Mouse (Mus musculus) adrenal gland, postnatal 14 days (tissue): ENCODE measurements around the gene Olfr419. TPM values are rescaled to one million over a fixed set of nuclear protein-coding genes. Genes with fewer than 3 reads are reported as not detected.

Experiments
- DNase-seq: peaks from one replicate; pipeline ENCODE4 v3.0.0; 2021; ENCODE audit warnings: mixed read lengths
- long read RNA-seq, 2 experiments: library from polyadenylated mRNA; stranded (forward); transcript quantifications; one replicate each; pipeline ENCODE4 v2.0.0; 2021
- total RNA-seq: library from RNA; stranded (reverse); gene quantifications from 2 replicates; pipeline ENCODE4 v1.2.3, GENCODE M21; 2021

The Olfr419 gene
- not detected in 2 replicates for total RNA-seq
- long read RNA-seq, experiment 1: 0 reads
- long read RNA-seq, experiment 2: 0 reads

DNA sequence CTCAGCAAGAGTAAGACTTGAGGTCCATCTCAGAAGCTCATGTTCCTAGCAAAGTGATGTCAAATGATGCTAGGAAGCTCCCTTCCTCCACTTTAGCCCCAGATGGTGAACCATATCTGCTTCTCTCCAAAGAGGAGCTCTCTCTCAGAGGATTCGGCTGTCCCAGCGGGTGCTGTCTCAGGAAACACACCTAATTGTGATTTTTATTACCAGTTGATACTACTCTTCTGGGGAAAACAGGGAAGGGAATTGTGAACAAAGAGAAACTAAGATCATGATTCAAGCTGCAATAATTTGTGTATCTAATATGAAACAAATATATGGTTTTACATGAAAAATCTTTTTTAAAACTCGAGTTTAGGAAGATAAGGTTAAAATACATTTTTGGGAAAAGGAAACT lies at the start of gene Olfr419:
TSS of gene Olfr419 (minus strand) at position 101 of the 400 bp plus-strand sequence.
- DNase-seq: no peak

DNA sequence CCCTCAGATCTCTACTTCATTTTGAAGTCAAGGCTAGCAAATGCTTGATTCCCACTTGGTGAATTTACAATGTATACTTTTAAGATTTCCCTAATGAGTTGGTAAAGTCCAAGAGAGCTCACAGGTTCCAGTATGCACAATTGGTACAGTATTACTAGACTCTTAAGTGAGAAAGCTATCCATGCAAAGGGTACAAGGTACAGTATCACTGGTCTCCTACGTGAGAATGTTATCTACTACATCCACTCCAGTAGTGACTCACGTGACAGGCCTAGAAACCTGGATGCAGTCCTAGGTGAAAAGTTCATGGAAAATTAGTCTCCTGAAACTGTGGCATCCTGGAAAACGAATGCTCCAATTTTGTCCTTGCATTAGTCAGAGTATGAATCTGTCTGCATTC lies 18.8 kb upstream of the Olfr419 start:
- DNase-seq: no peak

DNA sequence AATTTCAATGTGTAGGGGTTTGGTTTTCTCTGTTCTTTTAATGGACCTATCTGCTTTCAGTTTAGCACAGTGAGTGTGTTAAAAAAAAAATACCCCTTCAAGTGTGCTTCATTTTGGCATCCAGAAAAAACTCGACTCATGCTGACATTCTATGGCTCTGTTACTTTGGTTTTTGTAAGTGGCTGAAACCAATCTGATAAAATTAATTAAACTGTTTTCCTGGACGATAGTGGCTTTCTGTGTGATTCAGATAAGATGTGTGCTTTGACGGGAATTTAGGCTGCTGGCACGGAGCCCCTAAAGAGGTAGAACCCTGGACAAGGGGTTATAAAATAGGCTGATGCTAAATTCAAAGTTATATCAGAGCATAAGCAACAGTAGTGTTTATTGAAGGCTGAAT lies 17.3 kb upstream of the Olfr419 start:
- DNase-seq: no peak

DNA sequence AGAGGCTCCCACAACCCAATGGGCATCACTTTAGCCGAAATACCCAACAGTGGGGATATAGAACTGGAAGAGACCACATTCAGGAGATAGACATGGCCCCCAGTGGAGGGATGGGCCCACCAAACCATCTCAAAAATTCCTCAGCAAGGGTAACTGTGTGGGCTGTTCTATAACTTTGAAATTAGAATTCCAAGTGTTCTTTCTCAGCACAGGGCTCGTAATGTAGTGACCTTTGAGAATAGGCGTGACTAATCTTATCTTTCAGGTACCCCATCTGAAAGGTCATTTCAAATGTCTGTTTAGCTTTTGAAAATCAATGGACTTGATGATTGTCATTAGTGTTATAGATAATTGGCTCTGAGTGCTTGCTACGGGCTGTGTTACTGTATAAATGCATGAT lies 16.0 kb upstream of the Olfr419 start:
- no peak for DNase-seq

DNA sequence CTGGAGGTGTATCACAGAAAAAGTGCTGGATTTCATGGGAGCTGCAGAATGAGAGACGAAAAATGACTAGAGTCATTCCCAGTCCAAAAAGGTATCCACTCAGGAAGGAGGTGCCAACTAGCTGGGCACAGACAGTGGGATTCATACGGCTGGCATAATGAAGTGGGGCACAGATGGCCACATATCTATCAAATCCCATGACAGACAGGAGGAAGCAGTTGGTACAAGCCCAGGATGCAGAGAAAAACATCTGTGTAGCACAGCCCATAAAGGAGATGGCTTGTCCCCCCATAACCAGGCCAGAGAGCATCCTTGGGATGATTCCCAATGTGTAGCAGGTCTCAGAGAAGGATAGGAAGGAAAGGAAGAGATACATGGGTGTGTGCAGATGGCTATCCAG lies 1.5 kb downstream of the Olfr419 start:
- DNase-seq: no peak

DNA sequence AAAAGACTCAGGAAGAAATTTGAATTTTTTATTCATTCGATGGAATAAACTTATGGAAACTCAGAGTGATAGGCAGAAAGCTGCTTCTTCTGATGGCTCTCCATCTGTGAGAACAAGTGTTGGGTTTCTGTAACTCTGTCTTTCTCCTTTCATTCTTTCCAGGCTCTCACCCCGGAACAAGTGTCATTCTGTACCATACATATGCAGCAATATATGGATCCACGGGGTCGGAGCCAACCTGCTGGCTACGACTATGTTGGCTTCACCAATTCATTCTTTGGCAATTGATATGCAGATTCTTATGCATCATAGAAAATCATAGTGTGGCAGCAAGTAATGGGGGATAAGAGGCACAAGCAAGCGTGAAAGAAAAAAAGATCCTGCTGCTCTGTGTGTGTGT lies 4.7 kb downstream of the Olfr419 start:
- no peak for DNase-seq

DNA sequence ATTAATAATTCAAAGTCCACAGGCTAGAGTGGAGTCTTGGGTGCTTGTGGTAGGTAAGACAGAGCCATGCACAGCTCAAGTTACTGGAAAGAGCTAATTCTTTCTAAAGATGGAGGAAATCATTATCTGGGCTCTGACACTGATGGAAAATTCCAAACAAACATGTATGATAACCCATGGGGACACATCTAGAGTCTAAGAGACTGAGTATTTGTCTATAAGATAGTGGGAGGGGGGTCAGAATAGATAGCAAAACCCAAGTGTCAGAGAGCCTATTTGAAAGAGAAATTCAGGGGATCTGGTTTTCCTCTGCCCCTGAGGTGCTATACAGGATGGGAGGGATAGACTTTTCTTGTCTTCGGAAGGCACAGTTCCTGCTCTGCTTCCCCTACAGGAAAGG lies 5.8 kb downstream of the Olfr419 start:
- DNase-seq: no peak

DNA sequence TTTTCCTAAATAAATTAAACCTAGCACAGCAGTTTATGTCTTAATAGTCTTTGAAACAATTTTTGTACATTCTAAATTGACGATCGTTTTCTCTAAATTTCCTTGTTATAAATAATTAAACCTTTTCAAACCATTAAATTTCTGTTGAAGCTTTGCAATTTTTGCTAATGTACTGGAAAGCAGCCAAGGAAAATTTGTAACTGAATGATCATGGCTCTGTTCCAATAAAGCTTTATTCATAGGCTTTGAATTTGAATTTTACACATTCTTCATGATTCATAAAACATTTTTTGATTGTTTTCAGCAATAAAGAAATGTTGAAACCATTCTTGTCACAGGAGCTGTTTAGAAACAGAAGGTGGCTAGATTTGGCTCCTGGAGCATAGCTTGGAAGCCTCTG lies 7.2 kb downstream of the Olfr419 start:
- DNase-seq: no peak

DNA sequence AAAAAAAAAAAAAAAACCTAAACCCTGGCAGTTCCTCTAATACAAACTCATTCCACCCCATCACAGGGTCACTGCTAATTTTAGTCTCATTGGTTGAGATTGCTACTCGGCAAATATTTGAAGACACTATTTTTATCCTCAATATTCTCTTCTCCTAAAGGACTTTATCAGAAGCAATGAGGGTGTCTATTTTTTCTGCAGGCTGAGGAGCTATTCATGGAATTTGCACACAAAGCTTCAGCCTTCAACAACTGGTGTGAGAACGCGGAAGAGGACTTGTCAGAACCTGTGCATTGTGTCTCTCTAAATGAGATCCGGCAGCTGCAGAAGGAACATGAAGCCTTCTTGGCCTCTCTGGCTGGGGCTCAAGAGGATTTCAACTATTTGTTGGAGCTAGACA lies 11.9 kb downstream of the Olfr419 start:
- DNase-seq: no peak

DNA sequence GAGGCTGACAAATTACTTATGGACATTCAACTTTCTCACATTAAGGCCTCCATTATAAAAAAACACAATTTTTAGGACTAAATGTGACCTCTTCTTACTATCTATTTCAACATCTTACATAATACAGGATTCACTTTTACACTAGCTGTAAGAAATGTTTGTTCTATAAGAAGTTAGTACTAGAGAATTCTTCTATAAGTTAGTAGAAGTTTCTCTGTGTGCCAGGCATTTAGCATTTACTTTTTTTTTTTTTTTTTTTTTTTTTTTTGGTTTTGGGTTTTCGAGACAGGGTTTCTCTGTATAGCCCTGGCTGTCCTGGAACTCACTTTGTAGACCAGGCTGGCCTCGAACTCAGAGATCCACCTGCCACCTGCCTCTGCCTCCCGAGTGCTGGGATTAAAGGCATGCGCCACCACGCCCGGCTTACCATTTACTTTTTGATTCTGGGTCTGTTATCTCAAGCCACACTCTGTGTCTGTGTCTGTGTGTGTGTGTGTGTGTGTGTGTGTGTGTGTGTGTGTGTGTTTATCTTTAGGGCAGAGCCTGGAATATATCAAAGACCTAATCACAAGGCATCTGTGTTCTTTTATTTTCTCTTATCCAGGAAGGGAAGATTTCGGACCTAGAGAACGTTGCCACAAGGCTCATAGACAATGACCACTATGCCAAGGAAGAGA lies 35.2 kb downstream of the Olfr419 start:
- no peak for DNase-seq

DNA sequence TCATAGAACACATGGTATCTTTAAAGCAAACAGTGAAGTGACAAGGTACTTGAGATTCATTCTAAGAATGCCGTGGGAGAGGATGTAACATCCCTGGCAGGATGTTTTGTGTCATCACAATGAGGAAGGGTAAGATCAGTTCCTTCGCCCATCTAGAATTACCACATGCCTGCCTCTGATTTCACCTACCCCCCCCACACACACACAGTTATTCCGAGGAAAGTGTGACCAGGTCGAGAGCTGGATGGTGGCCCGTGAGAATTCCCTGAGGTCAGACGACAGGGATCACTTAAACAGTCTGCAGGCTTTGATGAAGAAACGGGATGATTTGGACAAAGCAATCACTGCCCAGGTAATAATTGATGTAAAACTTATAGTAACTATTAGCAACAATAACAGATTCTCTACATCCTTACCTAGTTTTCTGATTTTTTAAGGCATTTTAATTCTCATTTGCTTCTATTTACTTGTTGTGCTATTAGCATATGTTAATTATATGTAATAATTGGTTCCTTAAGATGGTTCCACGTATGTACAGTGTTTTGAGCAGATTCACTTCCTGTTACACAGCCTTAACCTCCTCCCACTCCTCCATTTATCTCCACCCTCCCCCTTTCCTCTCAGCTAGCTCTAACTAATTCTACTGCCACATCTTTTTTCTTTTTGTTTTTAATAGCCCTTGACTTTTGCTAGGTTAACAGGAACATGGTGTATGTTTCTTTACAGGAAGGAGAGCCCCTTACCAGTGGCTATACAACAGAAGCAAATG lies 36.4 kb downstream of the Olfr419 start:
- no peak for DNase-seq

DNA sequence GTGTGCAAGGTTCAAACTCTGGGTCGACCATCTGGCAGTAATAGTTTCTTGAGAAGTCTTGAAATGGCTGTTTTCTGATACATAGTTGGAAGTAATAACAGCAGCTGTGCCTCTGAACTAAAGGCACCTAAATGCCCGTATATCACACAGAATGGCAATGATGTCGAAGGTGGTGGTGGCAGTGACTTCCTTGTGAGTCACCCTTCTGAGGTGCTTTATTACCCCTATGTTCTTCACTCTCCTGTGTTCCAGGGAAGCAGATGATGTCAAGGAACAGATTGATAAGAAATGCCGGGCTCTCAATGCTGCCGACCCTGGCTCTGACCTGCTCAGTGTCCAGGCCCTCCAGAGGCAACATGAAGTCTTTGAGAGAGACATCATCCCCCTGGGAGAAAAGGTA lies 39.6 kb downstream of the Olfr419 start:
- no peak for DNase-seq

DNA sequence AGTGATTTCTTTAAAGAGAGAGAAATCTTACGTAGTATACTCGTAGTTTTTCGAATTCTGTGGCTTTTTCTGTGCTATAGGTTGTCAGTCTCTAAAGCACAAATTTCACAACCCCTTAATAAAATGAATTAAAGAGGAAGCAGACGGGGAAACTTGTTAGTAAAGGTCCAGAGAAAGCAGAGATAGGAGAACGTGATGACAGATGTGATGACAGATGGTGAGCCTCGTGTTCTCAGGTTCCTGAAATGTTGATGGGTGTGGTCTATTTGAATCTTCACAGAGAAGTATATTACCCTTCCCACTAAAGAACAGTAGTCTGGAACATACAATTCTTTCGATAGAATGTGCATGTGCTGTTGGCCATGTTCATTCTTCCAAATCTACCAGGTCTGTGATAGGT lies 47.2 kb downstream of the Olfr419 start:
- DNase-seq: no peak

Other genes with a start within 250 kb of the Olfr419 start
- 2.6 and 6.6 TPM in 2 replicates for gene Ifi205, start 220.3 kb downstream of the Olfr419 start, total RNA-seq
- not detected in 2 replicates for gene Olfr433, start 211.4 kb downstream of the Olfr419 start, total RNA-seq
- gene Olfr432, start 202.9 kb downstream of the Olfr419 start, total RNA-seq: not detected in 2 replicates
- gene Olfr430, start 185.5 kb downstream of the Olfr419 start, total RNA-seq: not detected in 2 replicates
- not detected in 2 replicates for gene Olfr429, start 167.7 kb downstream of the Olfr419 start, total RNA-seq
- not detected in 2 replicates for gene Olfr427, start 155.2 kb downstream of the Olfr419 start, total RNA-seq
- not detected in 2 replicates for gene Olfr231, start 130.9 kb downstream of the Olfr419 start, total RNA-seq
- gene Olfr424, start 120.5 kb downstream of the Olfr419 start, total RNA-seq: not detected in 2 replicates
- not detected in 2 replicates for gene Olfr420, start 96.4 kb downstream of the Olfr419 start, total RNA-seq
- gene Spta1, start 79.3 kb downstream of the Olfr419 start, total RNA-seq: 4.7 and 8.0 TPM in 2 replicates
- not detected in 2 replicates for gene Mptx1, start 78.5 kb upstream of the Olfr419 start, total RNA-seq
- not detected in 2 replicates for gene Olfr417, start 113.1 kb upstream of the Olfr419 start, total RNA-seq
- not detected in 2 replicates for gene Olfr248, start 139.0 kb upstream of the Olfr419 start, total RNA-seq
- not detected in 2 replicates for gene Olfr414, start 172.0 kb upstream of the Olfr419 start, total RNA-seq
- gene Olfr220, start 190.0 kb upstream of the Olfr419 start, total RNA-seq: not detected in 2 replicates
- 2.9 and 3.6 TPM in 2 replicates for gene Fmn2, start 249.8 kb upstream of the Olfr419 start, total RNA-seq